Comparison of ENCODE assay signal across 7 mouse cellular contexts in the genomic region with DNA sequence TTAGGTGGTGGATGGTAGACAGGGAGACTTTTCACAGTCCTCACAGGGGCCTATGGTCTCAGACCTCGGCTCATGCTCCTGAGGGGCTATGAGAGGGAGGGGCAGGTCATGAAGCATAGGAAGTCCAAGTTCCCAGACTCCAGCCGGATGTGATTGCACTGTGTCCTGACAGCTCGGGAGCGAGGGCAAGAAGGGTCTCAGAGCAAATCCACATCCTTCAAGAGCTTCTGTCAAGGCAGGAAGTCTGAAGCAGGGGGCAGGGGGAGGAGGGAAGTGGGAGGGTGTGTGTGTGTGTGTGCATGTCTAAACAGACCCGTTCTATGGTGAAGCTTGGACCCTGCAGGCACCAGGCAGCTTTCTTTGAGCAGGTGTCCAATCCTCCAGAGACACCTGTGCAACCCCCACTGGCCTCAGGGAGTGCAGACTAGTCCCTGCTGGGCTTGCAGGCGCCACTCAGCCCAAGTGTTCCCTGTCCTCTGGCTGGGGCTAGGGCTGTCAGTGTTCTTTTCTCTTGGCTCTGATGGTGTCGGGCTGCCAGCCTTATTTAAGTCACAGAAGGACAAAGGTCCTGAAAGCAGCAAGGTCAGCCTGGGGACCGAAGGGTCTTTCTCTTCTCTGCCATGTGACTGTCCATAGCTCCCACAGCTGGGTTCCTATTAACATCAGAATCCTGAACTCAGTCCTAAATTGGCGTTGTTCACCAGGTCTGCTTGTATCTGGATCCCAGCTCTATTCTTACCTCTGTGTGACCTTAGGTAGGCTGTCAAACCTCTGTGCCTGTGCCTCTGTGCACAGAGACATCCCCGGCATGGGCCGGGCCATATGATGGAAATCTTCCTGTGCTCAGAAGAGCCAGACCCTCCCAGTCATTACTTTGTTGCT. TPM values are rescaled to one million over a fixed set of nuclear protein-coding genes. Genes with fewer than 3 reads are reported as not detected.
DNase-seq lines count a peak whose midpoint lies in the region; ATAC-seq and TF ChIP-seq lines count a peak whose summit lies in the region.

No protein-coding gene starts in this region.

- intact Hi-C loops in left cerebral cortex, adult 2 months (cut with DNase I): no loop called here

- no peak for TF ChIP-seq CTCF in left cerebral cortex, adult 2 months (IDR thresholded peaks at IDR 0.05)

- H3K27ac ChIP-seq in left cerebral cortex, adult 2 months: peak overlapping the region; percentile 81
- H3K27ac ChIP-seq in intestine, embryonic 14.5 days (ENCODE audit: low read depth): peak overlapping the region; percentile 70
- H3K27ac ChIP-seq in neural tube, embryonic 15.5 days (replicated peaks): peak overlapping the region; percentile 33; the same call in 1 of the 2 replicates

- peaks cover 18% of the 10 kb centered on the region for H3K4me1 ChIP-seq in intestine, embryonic 14.5 days (replicated peaks; ENCODE audit: control insufficient read depth, insufficient read depth, low read length)
- peaks cover 7% of the 10 kb centered on the region; the same call in 1 of the 2 replicates for H3K4me1 ChIP-seq in neural tube, embryonic 15.5 days

- H3K4me3 ChIP-seq in left cerebral cortex, adult 2 months: no peak overlapping the region
- no peak overlapping the region for H3K4me3 ChIP-seq in intestine, embryonic 14.5 days (ENCODE audit: low read depth, low read length)
- no peak overlapping the region for H3K4me3 ChIP-seq in neural tube, embryonic 15.5 days (replicated peaks)

- 0 out of 2 replicates have a peak overlapping the region, but pooled peaks have one; percentile 4 for H3K4me2 ChIP-seq in intestine, embryonic 14.5 days (ENCODE audit: low read length)
- H3K4me2 ChIP-seq in neural tube, embryonic 15.5 days: no peak overlapping the region

- H3K36me3 ChIP-seq in intestine, embryonic 14.5 days (ENCODE audit: control insufficient read depth, insufficient read depth, low read length): peaks cover 76% of the 10 kb centered on the region
- peaks cover 82% of the 10 kb centered on the region for H3K36me3 ChIP-seq in neural tube, embryonic 15.5 days

- no peak for DNase-seq in left cerebral cortex, adult 2 months (ENCODE audit: extremely low spot score in 1 of 2, low spot score in 2 of 2)
- DNase-seq in left cerebral cortex, adult 9 months (ENCODE audit: low spot score in 2 of 2): no peak
- DNase-seq in intestine, embryonic 14.5 days (ENCODE audit: low spot score): no peak
- peak; percentile 83 for DNase-seq in kidney, postnatal 14 days
- DNase-seq in layer of hippocampus, postnatal 25 days (ENCODE audit: extremely low spot score in 1 of 2, low spot score in 1 of 2): no peak
- DNase-seq in spleen, postnatal 4 days (ENCODE audit: low spot score in 2 of 2): no peak

- H3K9ac ChIP-seq in intestine, embryonic 14.5 days (ENCODE audit: low read length): 0 out of 2 replicates have a peak overlapping the region, but pooled peaks have one; percentile 3
- no peak overlapping the region for H3K9ac ChIP-seq in neural tube, embryonic 15.5 days (replicated peaks)

- no peak for ATAC-seq in intestine, embryonic 14.5 days (replicated peaks; ENCODE audit: low FRiP score, low TSS enrichment, low read depth)
- no peak for ATAC-seq in neural tube, embryonic 15.5 days (ENCODE audit: low FRiP score)

- no peaks in the 10 kb centered on the region for H3K27me3 ChIP-seq in intestine, embryonic 14.5 days (replicated peaks; ENCODE audit: control insufficient read depth, insufficient read depth, low read length)
- H3K27me3 ChIP-seq in neural tube, embryonic 15.5 days (replicated peaks): no peaks in the 10 kb centered on the region

- H3K9me3 ChIP-seq in intestine, embryonic 14.5 days (ENCODE audit: control insufficient read depth, low read length): no peaks in the 10 kb centered on the region
- no peaks in the 10 kb centered on the region for H3K9me3 ChIP-seq in neural tube, embryonic 15.5 days (replicated peaks)

- WGBS in intestine, embryonic 14.5 days: 48% methylated on average over 11 of the region's 11 CpGs
- WGBS in neural tube, embryonic 15.5 days: 80% methylated on average over 11 of the region's 11 CpGs

RNA-seq across cellular contexts. Expression of a gene that starts 9.1 kb away (rescaled TPM):
- 10 to 100 TPM; 26.7 to 28.9 TPM for total RNA-seq in left cerebral cortex, adult 2 months (2021)
- polyA plus RNA-seq in intestine, embryonic 14.5 days (2014; fragmentation: Nextera tagmentation; extraction: Ambion mirVana): 25.4 and 29.2 TPM in 2 replicates
- polyA plus RNA-seq in neural tube, embryonic 15.5 days (2015; fragmentation: Nextera tagmentation; extraction: Ambion mirVana): 29.8 and 33.4 TPM in 2 replicates
- 10 to 100 TPM; 26.3 to 27.8 TPM for total RNA-seq in layer of hippocampus, postnatal 25 days (2021)

RNA-seq across cellular contexts. Expression of a gene that starts 17.9 kb away (rescaled TPM):
- 1 to 10 TPM; 3.0 to 3.7 TPM for total RNA-seq in left cerebral cortex, adult 2 months (2021)
- 1.0 and 1.1 TPM in 2 replicates for polyA plus RNA-seq in intestine, embryonic 14.5 days (2014; fragmentation: Nextera tagmentation; extraction: Ambion mirVana)
- 2.1 and 2.5 TPM in 2 replicates for polyA plus RNA-seq in neural tube, embryonic 15.5 days (2015; fragmentation: Nextera tagmentation; extraction: Ambion mirVana)
- 1 to 10 TPM; 1.6 to 2.6 TPM for total RNA-seq in layer of hippocampus, postnatal 25 days (2021)

RNA-seq across cellular contexts. Expression of a gene that starts 27.5 kb away (rescaled TPM):
- total RNA-seq in left cerebral cortex, adult 2 months (2021): 10 to 100 TPM; 51.5 to 55.9 TPM
- polyA plus RNA-seq in intestine, embryonic 14.5 days (2014; fragmentation: Nextera tagmentation; extraction: Ambion mirVana): 23.4 and 26.7 TPM in 2 replicates
- 130 and 158 TPM in 2 replicates for polyA plus RNA-seq in neural tube, embryonic 15.5 days (2015; fragmentation: Nextera tagmentation; extraction: Ambion mirVana)
- total RNA-seq in layer of hippocampus, postnatal 25 days (2021): 10 to 100 TPM; 38.3 to 42.4 TPM

RNA-seq across cellular contexts. Expression of a gene that starts 37.6 kb away (rescaled TPM):
- 10 to 100 TPM; 74.2 to 78.2 TPM for total RNA-seq in left cerebral cortex, adult 2 months (2021)
- polyA plus RNA-seq in intestine, embryonic 14.5 days (2014; fragmentation: Nextera tagmentation; extraction: Ambion mirVana): 30.4 and 31.1 TPM in 2 replicates
- 30.4 and 33.6 TPM in 2 replicates for polyA plus RNA-seq in neural tube, embryonic 15.5 days (2015; fragmentation: Nextera tagmentation; extraction: Ambion mirVana)
- total RNA-seq in layer of hippocampus, postnatal 25 days (2021): 10 to 100 TPM; 43.8 to 82.5 TPM

RNA-seq across cellular contexts. Expression of a gene that starts 46.3 kb away (rescaled TPM):
- 100 to 1,000 TPM; 152 to 164 TPM for total RNA-seq in left cerebral cortex, adult 2 months (2021)
- 96.2 and 101 TPM in 2 replicates for polyA plus RNA-seq in intestine, embryonic 14.5 days (2014; fragmentation: Nextera tagmentation; extraction: Ambion mirVana)
- polyA plus RNA-seq in neural tube, embryonic 15.5 days (2015; fragmentation: Nextera tagmentation; extraction: Ambion mirVana): 153 and 160 TPM in 2 replicates
- 100 to 1,000 TPM; 133 to 170 TPM for total RNA-seq in layer of hippocampus, postnatal 25 days (2021)
